Mouse (Mus musculus) liver, embryonic 14.5 days (tissue): ENCODE measurements around the gene Atg4d.

ENCODE experiments used
- CTCF ChIP-seq: IDR thresholded peaks from 2 replicates; pipeline ENCODE4 v1.5.1; 2016; ENCODE audit warnings: antibody characterized with exemption, low read depth, control low read depth
- EP300 ChIP-seq: IDR thresholded peaks from 2 replicates; pipeline ENCODE4 v1.6.1; 2016; ENCODE audit warnings: antibody characterized with exemption, low read depth

DNA sequence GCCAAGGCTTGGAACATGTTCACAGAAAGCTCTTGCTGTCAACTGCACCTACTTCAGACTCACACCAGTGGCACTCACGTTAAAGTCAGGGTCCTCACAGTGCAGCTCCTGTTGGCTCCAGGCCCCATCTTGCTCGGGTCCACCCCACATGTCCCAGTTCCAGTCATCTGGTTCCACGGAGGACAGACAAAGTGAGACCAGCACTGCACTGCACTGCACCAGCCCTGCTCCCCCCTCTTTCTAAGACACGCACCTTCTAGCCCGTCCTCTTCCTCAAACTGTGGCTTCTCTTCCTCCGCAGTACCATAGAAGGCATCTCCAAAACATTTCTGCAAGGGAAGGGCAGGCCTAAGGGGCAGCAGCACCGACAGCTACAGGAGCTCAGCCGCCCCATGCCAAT, 11.2 kb downstream of the Atg4d start:
- TF ChIP-seq EP300 (no peak), CTCF (no peak)
